Mouse (Mus musculus) urinary bladder, adult 2 months (tissue): ENCODE results near the gene Rnf123. TPM values are rescaled to one million over a fixed set of nuclear protein-coding genes. Genes with fewer than 3 reads are reported as not detected.
A peak's percentile ranks its signal among the peaks of the same experiment; 100 is the strongest.

Source experiments
- DNase-seq: peaks from one replicate; pipeline ENCODE4 v3.0.0; 2022; ENCODE audit warnings: low spot score
- polyA plus RNA-seq: library from polyadenylated mRNA; depleted of rRNA; stranded (reverse); fragments of >200 nt; gene quantifications from 2 replicates; pipeline ENCODE4 v1.2.3, GENCODE M21; 2012

Gene Rnf123
- polyA plus RNA-seq, 1 experiment: 54.6 TPM

GRCm38 (mm10) chr9:108062142-108062541 is 21.0 kb downstream of the Rnf123 start:
- DNase-seq: no peak

DNA sequence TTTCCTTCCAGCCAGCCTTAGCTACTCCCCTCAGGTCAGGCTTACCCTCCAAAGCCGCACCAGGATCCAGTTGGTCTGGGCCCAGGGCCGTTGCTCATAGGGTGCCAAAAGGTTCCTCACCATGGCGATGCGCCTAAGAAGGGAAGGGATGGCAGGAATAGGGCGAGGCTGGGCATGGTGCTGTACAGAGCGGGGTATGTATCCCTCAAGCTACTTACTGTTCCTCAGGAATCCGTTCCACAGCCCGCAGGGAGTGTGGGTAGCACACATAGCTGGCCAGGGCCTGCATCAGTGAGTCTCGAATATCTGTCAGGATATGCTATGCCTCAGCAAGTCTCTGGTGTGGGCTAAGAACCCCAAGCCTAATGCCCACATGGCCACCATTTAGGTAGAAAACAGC is 24.9 kb downstream of the Rnf123 start:
- no peak for DNase-seq

DNA sequence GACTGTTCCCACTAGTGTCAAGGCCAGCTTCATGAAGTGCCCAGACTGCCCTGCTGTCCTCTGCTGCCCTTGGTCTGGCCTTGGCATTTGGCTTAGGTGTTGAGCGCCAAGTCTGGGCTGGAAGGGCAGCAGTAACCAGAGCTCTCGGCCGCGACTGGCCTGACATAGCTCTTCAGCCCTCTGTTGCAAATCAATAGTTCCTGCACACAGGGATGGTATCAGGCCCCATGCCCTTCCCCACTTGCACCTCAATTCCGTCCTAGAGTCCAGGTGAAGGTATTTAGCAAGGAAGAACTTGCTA is 25.9 kb downstream of the Rnf123 start:
- no peak for DNase-seq

- DNase-seq: no peak
Measured at GRCm38 (mm10) chr9:108056361-108057261, 26.5 kb downstream of the Rnf123 start.

- no peak for DNase-seq
Measured at GRCm38 (mm10) chr9:108055661-108056237, 27.4 kb downstream of the Rnf123 start.

DNA sequence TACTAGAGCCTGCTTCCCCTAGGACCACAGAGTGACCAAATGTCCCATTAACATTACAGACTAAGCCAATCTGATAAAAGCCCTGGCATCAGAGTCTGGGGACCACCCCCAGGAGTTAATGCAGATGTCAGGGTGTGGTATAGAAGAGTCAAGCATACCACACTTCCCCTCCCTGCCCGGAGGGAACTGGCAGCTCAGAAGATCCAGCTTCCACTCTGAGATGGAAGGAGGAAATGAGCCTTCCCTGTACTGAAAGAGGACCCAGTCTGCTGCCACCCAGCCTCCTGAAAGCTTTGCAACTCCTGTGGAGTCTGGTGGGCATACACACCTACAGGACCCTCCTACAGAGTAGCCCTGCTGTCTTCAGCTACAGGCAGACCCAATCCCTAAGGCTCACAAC is 28.1 kb downstream of the Rnf123 start:
- no peak for DNase-seq

- no peak for DNase-seq
Measured at GRCm38 (mm10) chr9:108054331-108055040, 28.7 kb downstream of the Rnf123 start.

DNA sequence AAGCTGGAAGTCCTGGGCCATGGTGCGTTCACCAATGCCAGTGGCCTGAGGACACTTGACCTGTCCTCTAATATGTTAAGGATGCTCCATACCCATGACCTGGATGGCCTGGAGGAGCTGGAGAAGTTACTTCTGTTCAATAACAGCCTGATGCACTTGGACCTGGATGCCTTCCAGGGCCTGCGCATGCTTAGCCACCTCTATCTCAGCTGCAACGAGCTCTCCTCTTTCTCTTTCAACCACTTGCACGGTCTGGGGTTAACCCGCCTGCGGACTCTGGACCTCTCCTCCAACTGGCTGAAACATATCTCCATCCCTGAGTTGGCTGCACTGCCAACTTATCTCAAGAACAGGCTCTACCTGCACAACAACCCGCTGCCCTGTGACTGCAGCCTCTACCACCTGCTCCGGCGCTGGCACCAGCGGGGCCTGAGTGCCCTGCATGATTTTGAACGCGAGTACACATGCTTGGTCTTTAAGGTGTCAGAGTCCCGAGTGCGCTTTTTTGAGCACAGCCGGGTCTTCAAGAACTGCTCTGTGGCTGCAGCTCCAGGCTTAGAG is 29.4 kb downstream of the Rnf123 start:
- DNase-seq: no peak

- peak; percentile 86 for DNase-seq
Measured at GRCm38 (mm10) chr9:108052885-108053664, 30.1 kb downstream of the Rnf123 start, which contains the start of gene Amigo3. TSS of gene Amigo3 (plus strand) at chr9:108053159.

GRCm38 (mm10) chr9:108052411-108052810 is 30.7 kb downstream of the Rnf123 start:
- DNase-seq: no peak

DNA sequence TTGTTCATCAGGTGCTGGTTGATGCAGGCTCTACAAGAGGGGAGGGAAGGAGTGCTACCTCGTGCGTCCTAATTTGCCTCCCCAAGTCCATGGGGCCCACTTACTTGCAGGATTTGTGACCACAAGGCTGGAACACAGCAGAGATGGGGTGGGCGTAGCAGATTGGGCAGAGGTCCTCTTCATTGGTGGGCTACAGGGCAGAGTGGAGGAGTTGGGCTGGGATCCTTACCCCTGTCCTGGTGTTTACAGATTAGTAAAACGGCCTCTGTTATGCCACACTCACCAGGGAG is 31.3 kb downstream of the Rnf123 start:
- no peak for DNase-seq

- no peak for DNase-seq
Measured at GRCm38 (mm10) chr9:108051184-108051930, 31.8 kb downstream of the Rnf123 start.

GRCm38 (mm10) chr9:108049561-108050251 is 33.4 kb downstream of the Rnf123 start:
- DNase-seq: no peak

DNA sequence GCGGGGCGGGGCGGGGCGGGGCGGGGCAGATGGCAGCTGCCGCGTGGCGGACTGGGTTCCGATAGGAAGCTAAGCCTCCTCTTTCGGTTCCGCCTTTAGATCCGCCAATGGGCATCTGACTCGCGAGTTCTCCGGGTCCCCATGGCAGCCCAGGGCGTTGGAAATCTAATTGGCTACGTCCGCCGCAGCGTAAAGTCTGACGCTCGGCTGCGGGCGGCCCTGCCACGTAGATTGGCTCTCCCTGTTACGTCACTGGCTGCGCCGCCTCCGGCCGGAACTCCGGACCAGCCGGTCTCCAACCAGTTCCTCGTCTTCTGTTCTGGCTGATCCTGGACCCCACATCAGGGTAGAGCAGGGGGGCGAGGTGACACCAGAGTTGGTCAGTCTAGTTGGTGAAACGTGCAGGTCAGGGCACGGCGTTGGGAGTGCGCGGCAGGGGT is 34.1 kb downstream of the Rnf123 start, which contains the start of gene Gmppb:
Gene Gmppb, plus strand, starts transcription at position 227 of the 440 bp plus-strand sequence.
- DNase-seq: peak; percentile 84

DNA sequence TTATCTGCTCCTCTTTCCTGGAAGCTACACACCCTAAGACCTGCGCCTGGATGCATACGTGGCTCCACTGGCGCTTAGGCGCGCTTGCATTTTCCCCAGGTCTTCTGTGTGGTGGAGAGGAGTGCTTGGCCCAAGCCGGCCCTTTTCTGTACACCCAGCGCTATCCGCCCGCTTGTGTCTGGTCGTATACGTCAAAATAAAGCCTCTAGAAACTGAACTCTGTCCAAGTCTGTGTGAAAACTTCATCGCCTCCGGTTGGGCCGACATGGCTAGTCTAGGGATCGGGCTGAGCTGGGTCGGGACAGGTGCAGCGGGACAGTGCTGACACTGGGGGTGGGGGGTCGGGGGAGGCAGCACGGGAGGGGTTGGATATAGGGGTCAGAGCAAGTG is 34.6 kb downstream of the Rnf123 start:
- DNase-seq: peak; percentile 41

DNA sequence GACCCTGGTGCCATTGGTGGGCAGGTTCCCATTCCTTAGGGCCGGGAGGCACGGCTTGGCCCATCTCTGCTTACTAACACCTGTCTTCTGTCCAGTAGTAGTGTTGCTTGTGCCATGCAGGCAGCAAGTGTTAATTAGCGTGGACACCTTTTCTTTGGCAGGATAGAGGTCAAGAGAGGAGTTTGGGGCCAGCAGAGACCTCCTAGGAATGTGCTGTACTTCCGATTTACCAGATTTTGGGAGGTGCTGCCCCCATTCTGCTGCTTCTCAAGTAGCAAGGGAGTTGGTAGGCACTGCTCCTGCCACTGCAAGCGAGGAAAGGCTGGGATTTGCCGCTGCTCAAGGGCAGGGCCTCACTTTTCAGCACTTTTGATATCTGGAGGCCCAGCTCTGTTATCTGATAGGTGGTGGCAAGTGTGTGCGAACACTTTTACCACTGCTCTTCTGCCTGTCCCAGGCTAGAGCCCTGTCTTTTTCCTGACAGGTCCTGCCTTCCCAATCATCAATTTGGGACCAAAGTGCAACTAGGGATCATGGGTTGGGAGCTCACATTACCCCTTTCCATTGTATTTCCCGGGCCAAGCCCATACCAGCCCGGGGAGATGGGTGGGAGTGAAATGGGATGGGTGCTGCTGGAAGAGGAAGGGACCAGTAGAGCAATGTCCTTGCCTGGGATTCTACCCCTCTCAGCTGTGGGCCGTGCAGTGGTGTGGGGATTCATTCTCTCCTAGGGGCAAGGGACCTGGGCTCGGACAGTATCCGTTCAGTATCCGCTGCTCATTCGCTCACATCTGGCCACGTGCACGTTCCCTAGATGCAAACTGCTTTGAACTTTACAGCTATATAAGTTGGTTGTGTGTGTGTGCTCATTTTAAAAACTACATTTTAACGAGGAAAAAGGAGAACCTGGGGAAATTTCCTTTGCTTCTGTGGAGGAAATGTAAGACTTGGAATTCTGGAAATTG is 35.3 kb downstream of the Rnf123 start:
- DNase-seq: no peak

DNA sequence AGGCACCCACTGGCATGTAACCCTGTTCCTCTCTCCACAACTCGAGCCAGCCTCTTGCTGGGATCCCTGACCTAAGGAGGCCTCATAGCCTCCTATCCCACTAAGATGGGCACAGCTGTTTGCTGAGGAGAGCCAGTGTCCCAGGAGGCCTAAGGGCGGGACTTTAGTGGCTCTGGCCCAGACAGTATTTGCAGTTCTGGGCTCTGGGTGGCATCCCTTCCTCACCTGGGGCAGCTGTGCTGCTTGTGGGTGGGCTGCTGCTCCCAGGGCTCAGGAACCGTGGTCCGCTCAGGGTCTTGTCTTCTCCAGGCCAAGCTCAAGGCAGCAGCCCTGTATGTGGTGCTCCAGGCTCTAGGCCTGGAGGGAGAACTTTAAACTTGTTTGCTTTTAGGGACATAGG is 36.6 kb downstream of the Rnf123 start:
- no peak for DNase-seq

- peak; percentile 33 for DNase-seq
Measured at GRCm38 (mm10) chr9:108044751-108045492, 38.2 kb downstream of the Rnf123 start.
